Mouse (Mus musculus): ENCODE results near the gene Zfp57.
"Not testable (repeated sequence)": the region's sequence is repeated elsewhere in the genome, so short reads cannot be mapped to it uniquely, and the experiment has no call there.

Gene Zfp57

GRCm38 (mm10) chr17:37000863-37001262 lies at the start of gene Zfp57:
Gene Zfp57, plus strand, starts transcription at chr17:37001163.
- no peak for DNase-seq (ENCODE audit: low spot score in 2 of 2)

GRCm38 (mm10) chr17:36952631-36953030 lies 48.3 kb upstream of the Zfp57 start:
- DNase-seq (ENCODE audit: low spot score in 2 of 2): peak in 1 of 2 experiments; percentile 26

- no peak for DNase-seq (ENCODE audit: low spot score in 2 of 2)
Measured at GRCm38 (mm10) chr17:36953062-36953461, 47.9 kb upstream of the Zfp57 start.

- peak; percentile 97 to 98 for DNase-seq (ENCODE audit: low spot score in 2 of 2)
Measured at GRCm38 (mm10) chr17:36957999-36958743, 42.8 kb upstream of the Zfp57 start, which contains the start of the genes Znrd1 and Znrd1as. Gene Znrd1, minus strand, starts transcription at chr17:36958559. Gene Znrd1as, plus strand, starts transcription at chr17:36958592.

DNA sequence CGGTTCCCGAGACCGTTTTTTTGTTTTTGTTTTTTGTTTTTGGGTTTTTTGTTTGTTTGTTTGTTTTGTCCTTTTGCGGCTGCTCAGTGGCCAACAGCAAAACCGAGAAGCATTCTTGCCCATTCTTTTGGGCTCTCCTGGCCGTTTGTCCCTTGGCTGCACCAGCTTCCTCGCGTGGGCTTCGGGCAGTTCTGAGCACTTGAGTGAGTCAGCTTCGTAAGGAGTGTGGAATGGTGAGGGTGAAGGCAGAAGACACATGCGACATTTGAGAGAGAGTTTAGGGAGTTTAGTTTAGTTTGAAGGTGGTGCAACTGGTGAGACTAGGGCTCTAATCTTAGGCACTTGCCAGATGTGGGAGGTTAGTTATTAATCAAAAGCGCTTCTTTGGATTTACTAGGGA lies 42.1 kb upstream of the Zfp57 start:
- DNase-seq (ENCODE audit: low spot score in 2 of 2): no peak

DNA sequence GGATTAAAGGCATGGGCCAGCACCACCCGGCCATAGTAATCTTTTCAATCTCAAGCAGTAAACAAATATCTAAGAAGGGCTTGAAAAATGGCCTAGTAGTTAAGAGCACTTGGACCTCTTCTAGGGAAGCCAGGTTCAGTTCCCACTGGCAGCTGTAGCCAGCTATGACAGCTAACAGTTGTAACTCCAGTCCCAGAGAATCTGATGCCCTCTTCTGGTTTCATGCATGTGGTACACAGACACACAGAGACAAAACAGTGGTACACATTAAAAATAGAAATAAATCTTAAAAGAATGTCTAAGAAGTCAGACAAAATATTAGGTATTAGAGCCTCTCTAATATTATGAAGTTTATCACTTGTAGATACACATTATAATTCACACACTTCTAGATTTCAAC lies 39.8 kb upstream of the Zfp57 start:
- peak in 1 of 2 experiments; percentile 18 for DNase-seq (ENCODE audit: low spot score in 2 of 2)

GRCm38 (mm10) chr17:36966875-36967274 lies 34.1 kb upstream of the Zfp57 start:
- DNase-seq (ENCODE audit: low spot score in 2 of 2): no peak

- DNase-seq (ENCODE audit: low spot score in 2 of 2): no peak
Measured at GRCm38 (mm10) chr17:36970316-36970890, 30.6 kb upstream of the Zfp57 start.

DNA sequence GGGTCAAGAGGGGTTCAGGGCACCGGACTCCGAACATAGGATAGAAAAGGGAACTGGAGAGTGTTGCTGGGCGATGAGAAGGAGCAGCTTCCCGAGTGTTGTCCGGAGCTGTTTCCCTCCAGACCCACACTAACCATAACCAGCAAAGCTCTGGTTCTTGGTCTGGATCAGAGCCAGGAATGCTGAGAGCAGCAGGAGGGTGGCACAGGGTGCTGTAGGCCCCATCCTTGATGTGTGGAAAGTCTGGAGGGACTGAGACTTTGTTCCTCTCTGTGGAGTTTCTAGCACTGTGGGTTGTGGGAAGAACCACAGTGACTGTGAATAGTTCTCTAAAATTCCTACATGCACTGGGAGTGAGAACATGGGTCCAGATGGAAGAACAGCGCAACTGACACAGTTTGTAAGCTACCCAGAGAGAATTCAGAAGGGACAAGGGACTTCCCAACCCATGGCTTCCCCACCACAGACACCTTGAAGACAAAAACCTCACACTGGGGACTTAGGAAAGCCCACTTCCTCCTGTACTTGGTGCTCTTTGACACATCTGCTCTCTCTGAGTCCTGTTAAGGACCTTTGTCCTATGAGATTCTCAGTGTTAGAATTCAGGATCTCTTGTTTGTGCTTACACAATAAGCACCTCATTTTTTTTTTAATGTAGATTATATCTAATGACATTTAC lies 29.7 kb upstream of the Zfp57 start:
- no peak for DNase-seq (ENCODE audit: low spot score in 2 of 2)

DNA sequence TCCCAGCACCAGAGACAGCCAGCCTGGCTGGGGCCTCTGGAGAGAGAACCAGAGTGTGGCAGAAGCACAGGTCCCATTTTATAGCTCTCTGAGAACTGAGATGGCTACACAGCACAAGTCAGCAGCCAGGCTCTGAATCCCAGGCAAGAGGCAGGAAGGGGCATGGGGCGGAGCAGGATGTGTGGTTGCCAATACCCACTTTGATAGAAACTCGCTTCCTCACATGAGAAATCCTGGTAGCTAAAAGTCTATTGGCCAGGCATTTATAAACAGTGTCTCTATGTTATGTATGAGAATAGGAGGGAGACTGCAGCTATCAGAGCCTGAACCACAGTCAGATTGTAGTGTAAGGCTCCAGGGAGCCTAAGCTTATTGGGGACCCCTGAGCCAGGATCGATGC lies 28.2 kb upstream of the Zfp57 start:
- DNase-seq (ENCODE audit: low spot score in 2 of 2): no peak

DNA sequence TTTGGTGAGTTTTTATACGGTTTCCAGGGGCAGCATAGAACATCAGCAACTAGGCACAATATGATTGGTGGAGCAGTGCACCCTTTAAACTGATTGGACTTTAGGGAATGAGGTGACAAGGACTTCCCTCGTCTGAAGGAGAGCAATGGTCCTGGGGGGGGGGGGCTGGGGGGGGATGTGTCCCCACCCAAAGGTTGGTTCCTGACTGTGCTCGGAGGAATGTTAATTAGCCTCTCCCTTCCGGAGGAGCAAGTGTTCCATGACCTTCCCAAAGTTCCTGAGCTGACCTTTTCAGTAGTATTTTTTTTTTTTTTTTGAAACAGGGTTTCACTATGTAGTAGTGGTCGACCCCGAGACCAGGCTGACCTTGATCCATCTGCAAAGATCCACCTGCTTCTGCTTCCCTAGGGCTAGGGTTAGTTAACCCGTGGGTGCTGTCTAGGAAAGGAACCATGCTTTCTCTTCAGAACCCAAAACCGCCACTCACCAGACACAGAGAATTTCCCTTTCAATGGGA lies 27.6 kb upstream of the Zfp57 start:
- DNase-seq (ENCODE audit: low spot score in 2 of 2): no peak

DNA sequence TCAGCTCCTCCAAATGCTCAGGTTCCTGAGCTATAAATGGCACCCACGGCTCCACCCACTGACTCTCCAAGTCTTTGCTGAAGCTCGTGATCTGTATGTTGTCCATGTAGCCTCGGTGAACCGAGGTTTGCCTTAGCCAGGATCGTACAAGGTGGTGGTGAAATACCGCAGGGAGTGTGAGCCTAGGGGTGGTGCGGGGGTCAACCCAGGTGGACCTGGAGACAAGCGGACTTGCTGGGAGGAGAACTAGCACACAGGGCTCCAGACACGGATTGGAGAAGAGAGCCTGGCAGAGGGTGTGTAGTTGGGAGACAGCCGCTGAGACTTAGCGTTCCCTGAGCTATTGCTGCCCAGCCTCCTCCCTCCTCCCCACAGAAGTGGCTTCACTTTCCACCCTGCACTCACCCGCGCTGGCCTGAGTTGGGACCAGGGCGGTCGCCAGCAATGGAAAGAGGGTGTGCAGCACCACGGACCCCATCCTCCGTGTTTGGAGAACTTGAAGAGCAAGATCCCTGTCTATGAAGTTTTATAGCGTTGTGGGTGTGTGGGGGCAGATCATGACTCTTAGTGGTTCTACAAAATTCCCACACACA lies 19.6 kb upstream of the Zfp57 start, which contains the start of gene 2410137M14Rik:
Gene 2410137M14Rik (minus strand): TSS at position 17 of the 593 bp plus-strand sequence.
- peak in 1 of 2 experiments; percentile 19 for DNase-seq (ENCODE audit: low spot score in 2 of 2)

DNA sequence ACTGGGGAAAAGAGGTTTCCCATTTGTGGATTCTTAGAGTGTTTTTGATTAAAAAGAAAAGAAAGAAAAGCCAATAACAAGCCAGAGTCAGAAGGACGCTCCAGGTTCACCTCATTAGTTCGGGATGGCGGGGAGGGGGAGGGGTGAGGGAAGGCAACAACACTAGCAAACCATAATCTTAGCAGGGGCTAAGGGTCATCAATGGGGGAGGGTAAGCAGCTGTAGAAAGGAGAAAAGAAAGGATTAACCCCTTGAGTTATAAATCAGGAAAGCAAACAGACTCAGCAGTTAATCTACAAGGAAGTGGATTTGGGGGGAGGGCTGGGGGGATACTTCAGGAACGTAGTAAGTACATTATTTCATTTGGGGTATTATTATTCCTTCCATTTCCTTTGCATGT lies 19.1 kb upstream of the Zfp57 start:
- DNase-seq (ENCODE audit: low spot score in 2 of 2): no peak

GRCm38 (mm10) chr17:36982253-36983155 lies 18.5 kb upstream of the Zfp57 start:
- no peak for DNase-seq (ENCODE audit: low spot score in 2 of 2)

DNA sequence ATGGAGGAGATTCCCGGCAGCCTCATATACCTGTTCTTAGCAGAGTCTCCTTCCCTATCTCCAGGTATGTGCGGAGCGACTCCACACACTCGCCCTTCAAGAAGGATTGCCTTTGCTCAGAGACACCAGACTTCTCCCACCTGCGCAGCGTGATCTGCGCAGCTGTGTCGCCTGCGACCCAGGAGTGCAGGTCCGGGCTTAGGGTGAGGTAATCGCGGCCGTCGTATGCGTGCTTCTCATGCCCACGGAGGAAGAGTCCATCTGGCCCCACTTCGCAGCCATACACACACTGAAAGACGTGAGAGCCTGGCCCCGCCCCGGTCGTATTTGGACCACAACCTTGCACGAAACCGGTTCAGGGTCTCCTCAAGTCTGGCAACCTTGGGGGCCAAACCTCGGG lies 12.5 kb upstream of the Zfp57 start:
- no peak for DNase-seq (ENCODE audit: low spot score in 2 of 2)

DNA sequence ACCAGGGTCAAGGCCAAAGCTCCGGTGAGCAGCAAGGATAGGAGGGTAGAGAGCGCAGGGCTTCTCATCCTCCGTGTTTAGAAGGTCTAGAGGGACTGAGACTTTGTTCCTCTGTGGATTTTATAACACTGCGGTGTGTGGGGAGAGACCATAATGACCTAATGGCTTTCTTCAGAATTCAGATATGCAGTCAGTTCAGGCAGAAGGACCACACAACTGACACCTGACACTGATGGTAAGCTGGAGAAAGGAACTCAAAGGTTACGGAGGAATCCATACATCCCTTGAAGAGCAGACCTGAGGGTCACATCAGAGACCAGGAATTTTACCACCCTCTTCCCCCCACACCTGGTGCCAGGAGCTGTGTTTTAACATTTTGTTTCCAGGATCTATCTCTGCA lies 11.5 kb upstream of the Zfp57 start, which contains the start of gene H2-M5:
Gene H2-M5 (minus strand): TSS at position 101 of the 400 bp plus-strand sequence.
- DNase-seq (ENCODE audit: low spot score in 2 of 2): no peak

GRCm38 (mm10) chr17:36990630-36991029 lies 10.3 kb upstream of the Zfp57 start:
- DNase-seq (ENCODE audit: low spot score in 2 of 2): not testable (repeated sequence)

GRCm38 (mm10) chr17:36992336-36993104 lies 8.4 kb upstream of the Zfp57 start:
- DNase-seq (ENCODE audit: low spot score in 2 of 2): no peak

DNA sequence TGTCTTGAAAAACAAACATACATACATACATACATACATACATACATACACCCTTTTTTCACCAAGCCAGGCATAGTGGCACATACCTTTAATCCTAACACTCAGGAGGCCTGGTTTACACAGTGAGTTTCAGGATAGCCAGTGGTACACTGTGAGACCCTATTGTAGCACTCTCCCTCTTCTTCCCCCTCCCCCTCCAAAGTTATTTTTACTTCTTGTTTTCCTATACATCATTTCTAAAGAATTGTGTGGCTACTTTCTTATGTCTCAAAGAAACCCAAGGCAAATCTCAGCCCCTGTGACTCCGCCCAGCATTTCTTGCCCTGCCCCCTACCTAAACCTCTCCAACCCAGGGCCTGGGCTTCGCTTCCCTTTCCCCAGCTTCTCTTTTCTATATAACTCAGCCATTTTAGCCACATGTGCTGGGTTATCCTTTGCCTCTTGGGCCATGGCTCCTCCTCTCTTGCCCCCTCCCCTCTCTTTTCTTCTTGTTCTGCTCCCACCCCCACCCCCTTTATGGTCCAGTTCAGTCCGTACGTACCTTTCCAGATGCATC lies 7.1 kb upstream of the Zfp57 start:
- no peak for DNase-seq (ENCODE audit: low spot score in 2 of 2)

DNA sequence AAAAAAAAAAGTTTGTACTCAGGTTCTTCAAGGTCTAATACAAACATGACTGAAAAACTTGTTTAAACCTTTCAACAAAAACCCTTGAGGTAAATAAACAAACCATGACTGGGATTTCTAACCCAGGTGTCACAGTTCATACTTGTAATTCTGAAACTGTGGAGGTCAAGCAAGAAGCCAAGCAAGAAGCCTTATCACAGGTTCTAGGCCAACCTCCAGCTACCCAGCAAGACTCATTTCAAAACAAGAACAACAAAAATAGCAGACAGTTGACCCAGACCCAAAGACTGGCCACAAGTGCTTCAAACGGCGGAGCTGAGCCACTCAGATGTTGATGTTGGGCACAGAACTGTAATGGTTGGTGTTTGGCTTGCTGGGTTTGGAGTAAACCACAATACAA lies 6.4 kb upstream of the Zfp57 start:
- no peak for DNase-seq (ENCODE audit: low spot score in 2 of 2)
